Mouse (Mus musculus): Measurements from ENCODE around the gene Pknox1.

DNA sequence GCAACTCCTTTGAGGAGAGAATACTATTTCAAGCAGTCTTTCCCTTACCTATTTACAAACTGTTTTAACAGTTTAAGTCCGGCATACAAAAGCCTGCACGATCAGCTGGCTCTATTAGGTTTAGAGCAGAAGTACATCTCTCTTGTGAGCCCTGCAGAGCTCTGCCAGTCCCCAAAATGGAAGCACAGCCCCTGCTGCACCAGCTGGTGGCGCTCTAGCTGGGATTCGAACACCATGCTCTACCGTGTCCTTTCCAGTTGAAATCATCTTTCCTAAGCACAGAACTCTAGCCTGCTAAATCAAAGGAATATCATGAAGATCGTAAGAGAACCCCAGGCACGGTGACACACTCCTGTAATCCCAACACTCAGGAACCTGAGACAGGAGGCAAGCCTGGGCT lies 41.9 kb downstream of the Pknox1 start:
- peak; percentile 86 for TF ChIP-seq CTCF (IDR thresholded peaks at IDR 0.05; ENCODE audit: low read depth, low read length)
- no peak for TF ChIP-seq POLR2A (IDR thresholded peaks at IDR 0.05; ENCODE audit: insufficient read depth, low read length)
